Mouse (Mus musculus) stomach, embryonic 14.5 days (tissue): Measurements from ENCODE around the gene Tmc4. TPM values are rescaled to one million over a fixed set of nuclear protein-coding genes. Genes with fewer than 3 reads are reported as not detected.
"Not testable (repeated sequence)": the region's sequence is repeated elsewhere in the genome, so short reads cannot be mapped to it uniquely, and the experiment has no call there.

ENCODE experiments used
- ATAC-seq: fragments of 200-750 bp; cut with Nextera tagmentation; 2 replicates; pipeline ENCODE4 v1.8.0; 2017; ENCODE audit warnings: low read depth, moderate TSS enrichment; ENCODE audit not compliant: insufficient number of reproducible peaks, insufficient read depth, low FRiP score
- H3K27ac ChIP-seq: fragments of 300-500 bp; sonication (generic); 2 replicates; pipeline ENCODE4 v1.5.1; 2014; ENCODE audit warnings: mild to moderate bottlenecking, low read length, moderate library complexity, mixed read lengths
- H3K27me3 ChIP-seq: fragments of 300-500 bp; sonication (generic); 2 replicates; pipeline ENCODE4 v1.6.1; 2014; ENCODE audit warnings: low read length, control low read depth, mixed read lengths; ENCODE audit not compliant: control insufficient read depth, insufficient read depth
- H3K36me3 ChIP-seq: fragments of 300-500 bp; sonication (generic); 2 replicates; pipeline ENCODE4 v1.6.1; 2014; ENCODE audit warnings: mild to moderate bottlenecking, control low read depth, low read length, moderate library complexity, mixed read lengths; ENCODE audit not compliant: control insufficient read depth, insufficient read depth
- H3K4me1 ChIP-seq: fragments of 300-500 bp; sonication (generic); 2 replicates; pipeline ENCODE4 v1.6.1; 2014; ENCODE audit warnings: low read length, control low read depth, mixed read lengths; ENCODE audit not compliant: control insufficient read depth, insufficient read depth
- H3K4me2 ChIP-seq: fragments of 300-500 bp; sonication (generic); replicated peaks from 2 replicates; pipeline ENCODE4 v1.6.1; 2014; ENCODE audit warnings: low read depth, low read length, control low read depth
- H3K4me3 ChIP-seq: fragments of 300-500 bp; sonication (generic); 2 replicates; pipeline ENCODE4 v1.5.1; 2014; ENCODE audit warnings: low read depth, low read length, control low read depth
- H3K9ac ChIP-seq: fragments of 300-500 bp; sonication (generic); replicated peaks from 2 replicates; pipeline ENCODE4 v1.6.1; 2014; ENCODE audit warnings: low read depth, mild to moderate bottlenecking, control low read depth, low read length, moderate library complexity, mixed read lengths
- H3K9me3 ChIP-seq: fragments of 300-500 bp; sonication (generic); 2 replicates; pipeline ENCODE4 v1.6.1; 2016; ENCODE audit warnings: low read depth, low read length, control low read depth; ENCODE audit not compliant: control insufficient read depth
- WGBS: fragments of 180-500 bp; shearing (Covaris S2); extraction: QIAGEN DNeasy Blood & Tissue Kit; methylation state at CpG from one replicate; pipeline ENCODE4 v1.1.7; 2014; 5-methylcytosine and 5-hydroxymethylcytosine counted together
- polyA plus RNA-seq: library from polyadenylated mRNA; unstranded; fragments of >200 nt; fragmentation: Nextera tagmentation; extraction: Ambion mirVana; gene quantifications from 2 replicates; pipeline ENCODE4 v1.2.1, GENCODE M21; 2014

Tmc4 gene
- polyA plus RNA-seq: 61.8 and 67.3 TPM in 2 replicates

GRCm38 (mm10) chr7:3677342-3677741 lies at the start of gene Tmc4:
Gene Tmc4, minus strand, starts transcription at chr7:3677553.
- peak within 1 kb of the TSS; percentile 28; the same call in 1 of the 2 replicates for H3K27ac ChIP-seq
- H3K9ac ChIP-seq: no peak within 1 kb of the TSS; the same call in 1 of the 2 replicates
- peak within 1 kb of the TSS; percentile 45 for H3K4me2 ChIP-seq
- no peaks in the 10 kb centered on the region for H3K27me3 ChIP-seq
- H3K4me3 ChIP-seq: peak within 1 kb of the TSS; percentile 26
- H3K9me3 ChIP-seq: no peaks in the 10 kb centered on the region
- H3K4me1 ChIP-seq: no peaks in the 10 kb centered on the region
- WGBS: 49% methylated on average over 9 of the region's 9 CpGs
- no peaks in the 10 kb centered on the region; the same call in 1 of the 2 replicates for H3K36me3 ChIP-seq
- ATAC-seq: peak; percentile 82

DNA sequence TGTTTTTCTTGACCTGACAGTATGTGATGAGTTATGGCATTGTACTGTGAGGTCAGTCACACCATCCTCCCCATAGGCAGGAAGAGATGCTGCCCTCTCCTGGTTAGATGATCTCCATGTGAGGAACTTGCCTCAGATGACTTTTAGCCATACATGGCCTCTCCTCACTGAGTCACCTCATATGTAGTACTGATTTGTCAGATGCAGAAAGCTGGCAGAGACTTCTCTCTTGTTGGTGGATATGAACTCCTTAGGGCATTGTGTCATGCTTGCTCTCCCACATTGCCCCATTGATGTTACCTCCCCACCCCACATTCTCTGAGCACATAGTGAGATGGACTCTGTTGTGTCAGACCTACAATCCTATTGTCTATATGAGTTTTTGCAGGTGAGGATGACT lies 48.1 kb upstream of the Tmc4 start:
- H3K36me3 ChIP-seq, H3K4me1 ChIP-seq, H3K4me3 ChIP-seq: not testable (repeated sequence)

DNA sequence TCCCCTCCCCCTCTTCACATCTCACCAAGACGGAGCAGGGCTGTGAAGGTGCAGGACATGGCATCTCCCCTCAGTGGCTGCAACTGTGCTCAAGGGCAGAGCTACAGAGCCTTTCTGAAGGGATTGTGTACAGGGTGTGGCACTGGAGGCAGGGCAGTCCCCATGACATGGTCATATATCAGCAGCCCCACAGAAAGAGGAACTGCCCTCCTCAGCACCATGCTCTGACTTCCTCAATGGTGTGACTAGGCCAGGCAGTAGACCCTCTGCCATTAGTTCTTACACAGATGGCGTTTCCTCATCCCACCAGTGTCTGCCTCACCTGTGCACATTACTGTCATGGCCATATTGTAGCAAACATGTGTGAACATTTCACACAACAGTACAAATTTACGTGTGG lies 42.9 kb upstream of the Tmc4 start, which contains the start of gene Pirb:
Pirb (minus strand) TSS at position 124 of the 400 bp plus-strand sequence.
- H3K4me3 ChIP-seq, H3K4me1 ChIP-seq, H3K9me3 ChIP-seq, H3K4me2 ChIP-seq, H3K36me3 ChIP-seq, H3K27me3 ChIP-seq, ATAC-seq, H3K9ac ChIP-seq, H3K27ac ChIP-seq: not testable (repeated sequence)
- 36% methylated on average over 1 of the region's 3 CpGs for WGBS

More for the DNA sequence above, 48.1 kb upstream of the Tmc4 start:
- not testable (repeated sequence) for H3K9me3 ChIP-seq, H3K27ac ChIP-seq, H3K9ac ChIP-seq, H3K27me3 ChIP-seq, H3K4me2 ChIP-seq, ATAC-seq

GRCm38 (mm10) chr7:3715249-3715648 lies 37.9 kb upstream of the Tmc4 start:
- 29% methylated on average over 1 of the region's 1 CpGs for WGBS
- no peak overlapping the region for H3K4me3 ChIP-seq
- no peak overlapping the region for H3K9ac ChIP-seq
- H3K36me3 ChIP-seq: no peaks in the 10 kb centered on the region
- no peaks in the 10 kb centered on the region for H3K9me3 ChIP-seq
- H3K27ac ChIP-seq: no peak overlapping the region
- H3K4me1 ChIP-seq: no peaks in the 10 kb centered on the region
- ATAC-seq: no peak
- no peak overlapping the region for H3K4me2 ChIP-seq
- no peaks in the 10 kb centered on the region for H3K27me3 ChIP-seq

GRCm38 (mm10) chr7:3712264-3712942 lies 35.0 kb upstream of the Tmc4 start:
- Histone ChIP-seq H3K27me3 (no peaks in the 10 kb centered on the region), H3K9me3 (no peaks in the 10 kb centered on the region), H3K9ac (no peak overlapping the region), H3K4me3 (no peak overlapping the region), H3K4me1 (no peaks in the 10 kb centered on the region), H3K36me3 (peaks cover 8% of the 10 kb centered on the region; the same call in 1 of the 2 replicates), H3K4me2 (no peak overlapping the region), H3K27ac (no peak overlapping the region)
- no peak for ATAC-seq
- 29% methylated on average over 5 of the region's 5 CpGs for WGBS

DNA sequence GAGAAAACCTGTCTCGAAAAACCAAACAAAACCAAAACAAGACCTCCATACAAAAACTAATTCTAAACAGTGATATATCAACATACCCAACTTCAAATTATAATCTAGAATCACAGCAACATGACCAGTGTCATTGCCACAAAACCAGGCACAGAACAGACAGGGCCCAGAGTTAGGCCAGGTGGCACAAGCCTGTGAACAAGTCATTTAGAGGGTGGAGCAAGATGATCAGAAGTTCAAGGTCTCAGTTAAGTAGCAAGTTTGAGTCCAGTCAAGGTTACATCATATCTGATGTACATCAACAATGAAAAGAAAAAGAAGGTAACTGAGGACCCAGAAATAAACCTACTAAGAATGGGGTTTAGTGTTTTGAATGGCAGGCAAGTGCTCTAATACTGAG lies 31.6 kb upstream of the Tmc4 start:
- no peak overlapping the region for H3K4me2 ChIP-seq

GRCm38 (mm10) chr7:3708447-3708980 lies 31.2 kb upstream of the Tmc4 start:
- not testable (repeated sequence) for H3K9ac ChIP-seq, H3K4me2 ChIP-seq, H3K4me1 ChIP-seq, H3K27ac ChIP-seq, H3K4me3 ChIP-seq, H3K9me3 ChIP-seq, H3K27me3 ChIP-seq, ATAC-seq
- H3K36me3 ChIP-seq: peaks cover 31% of the 10 kb centered on the region
- WGBS: 28% methylated on average over 5 of the region's 5 CpGs

More for the DNA sequence above, 31.6 kb upstream of the Tmc4 start:
- no peaks in the 10 kb centered on the region for H3K27me3 ChIP-seq
- peaks cover 31% of the 10 kb centered on the region for H3K36me3 ChIP-seq
- H3K4me3 ChIP-seq: no peak overlapping the region
- no peaks in the 10 kb centered on the region for H3K9me3 ChIP-seq
- H3K27ac ChIP-seq: no peak overlapping the region
- 72% methylated on average over 1 of the region's 1 CpGs for WGBS
- H3K9ac ChIP-seq: no peak overlapping the region
- peaks cover 9% of the 10 kb centered on the region for H3K4me1 ChIP-seq
- no peak for ATAC-seq

DNA sequence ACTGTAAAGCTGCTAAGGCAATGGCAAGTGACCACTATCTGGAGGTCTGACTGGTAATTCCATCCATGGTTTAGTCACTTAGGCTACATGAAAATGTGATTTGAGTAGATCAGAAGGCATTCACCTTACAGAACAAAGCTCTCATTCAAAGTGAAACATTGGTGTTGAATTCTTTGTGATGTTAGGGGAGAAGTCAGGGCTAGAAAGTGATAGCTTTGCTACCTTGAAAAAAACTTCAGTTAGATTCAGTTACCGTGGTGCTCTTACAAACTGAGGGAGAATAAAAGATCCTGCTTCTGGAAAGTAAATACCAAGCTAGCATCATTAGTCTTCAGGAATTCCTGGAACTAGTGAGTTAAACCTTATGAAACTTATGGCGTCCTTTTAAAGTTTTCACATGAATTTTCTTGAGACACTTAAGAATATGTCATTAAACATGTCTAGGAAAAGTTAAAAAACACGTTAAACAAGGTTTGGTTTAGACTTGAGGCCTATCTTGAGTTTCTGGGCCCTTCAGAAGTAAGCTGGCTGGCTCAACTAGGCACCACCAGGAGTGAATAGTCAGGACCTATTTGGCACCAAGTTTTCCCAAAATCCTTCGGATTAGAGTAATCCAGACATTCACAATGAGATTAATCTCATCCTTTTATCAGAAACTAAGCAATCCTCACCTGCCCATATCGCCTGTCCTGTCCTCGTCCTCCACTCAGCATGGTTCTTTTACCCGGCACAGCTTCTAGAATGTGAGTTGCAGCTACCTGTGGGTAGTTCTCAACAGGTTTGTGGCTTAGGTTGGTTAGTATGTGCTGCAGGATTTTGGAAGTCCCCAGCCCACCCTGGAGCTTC lies 30.4 kb upstream of the Tmc4 start:
- peaks cover 9% of the 10 kb centered on the region for H3K4me1 ChIP-seq
- ATAC-seq: no peak
- no peaks in the 10 kb centered on the region for H3K27me3 ChIP-seq
- peaks cover 31% of the 10 kb centered on the region for H3K36me3 ChIP-seq
- no peak overlapping the region for H3K9ac ChIP-seq
- H3K4me3 ChIP-seq: no peak overlapping the region
- no peak overlapping the region for H3K27ac ChIP-seq
- H3K4me2 ChIP-seq: no peak overlapping the region
- 32% methylated on average over 7 of the region's 7 CpGs for WGBS
- no peaks in the 10 kb centered on the region for H3K9me3 ChIP-seq
